Mouse (Mus musculus): ENCODE measurements around the gene Fras1.

Fras1 gene

DNA sequence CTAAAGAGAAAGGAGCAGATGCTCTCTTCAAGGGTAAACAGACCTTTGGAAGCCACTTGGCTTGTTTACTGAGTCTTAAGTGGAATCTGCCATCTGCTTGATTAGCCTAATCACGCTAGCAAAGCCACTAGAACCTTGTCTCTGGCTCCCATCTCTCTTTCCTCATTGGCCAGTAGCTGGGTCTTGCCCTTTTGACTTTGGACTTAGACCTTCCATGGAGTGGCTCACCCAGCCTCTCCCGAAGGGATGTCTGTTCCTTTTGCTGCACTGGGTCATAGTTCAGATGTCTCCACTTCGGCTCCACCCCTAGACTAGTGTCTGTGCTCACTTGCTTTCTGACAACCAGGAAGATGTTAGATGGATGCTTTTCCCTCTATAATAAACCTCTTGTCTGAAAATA lies 28.8 kb downstream of the Fras1 start:
- no peak for DNase-seq (ENCODE audit: low read depth, low spot score)

DNA sequence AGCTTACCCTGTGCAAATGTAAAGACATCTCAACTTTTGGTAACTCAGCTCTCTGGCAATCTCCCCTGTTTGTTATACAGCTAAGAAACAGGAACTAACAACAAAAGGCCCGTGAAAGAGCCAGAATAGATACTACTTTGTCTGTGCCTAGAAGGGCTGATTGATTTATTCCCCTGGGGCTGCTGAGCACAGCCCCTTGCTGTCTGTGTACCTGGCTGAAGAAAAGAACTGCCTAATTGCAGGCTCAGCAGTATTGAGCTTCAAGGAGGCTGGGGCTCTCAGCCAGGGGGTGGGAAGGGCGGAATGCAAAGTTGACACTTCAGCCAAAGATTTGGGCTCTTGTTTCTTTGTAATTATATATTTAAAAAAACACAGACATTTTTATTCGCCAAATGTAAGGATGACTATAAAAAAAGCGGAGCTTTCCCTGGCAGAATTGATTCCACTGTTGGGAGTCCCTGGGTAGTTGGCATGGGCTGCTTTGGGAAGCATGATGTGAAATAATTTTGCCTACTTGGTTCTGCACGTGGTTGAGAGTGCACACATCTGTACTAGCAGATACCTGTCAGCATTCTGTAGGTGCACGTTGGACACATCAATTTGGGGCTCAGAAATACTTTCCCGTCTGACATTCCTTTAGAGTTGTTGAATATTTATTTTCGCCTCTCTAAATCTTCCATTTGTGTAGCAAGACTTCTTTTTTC lies 31.5 kb downstream of the Fras1 start:
- DNase-seq (ENCODE audit: low read depth, low spot score) = no peak

- DNase-seq (ENCODE audit: low read depth, low spot score) = no peak
Observed at GRCm38 (mm10) chr5:96408291-96408690, 34.5 kb downstream of the Fras1 start.

- DNase-seq (ENCODE audit: low read depth, low spot score) = no peak
Observed at GRCm38 (mm10) chr5:96412754-96413394, 39.1 kb downstream of the Fras1 start.

DNA sequence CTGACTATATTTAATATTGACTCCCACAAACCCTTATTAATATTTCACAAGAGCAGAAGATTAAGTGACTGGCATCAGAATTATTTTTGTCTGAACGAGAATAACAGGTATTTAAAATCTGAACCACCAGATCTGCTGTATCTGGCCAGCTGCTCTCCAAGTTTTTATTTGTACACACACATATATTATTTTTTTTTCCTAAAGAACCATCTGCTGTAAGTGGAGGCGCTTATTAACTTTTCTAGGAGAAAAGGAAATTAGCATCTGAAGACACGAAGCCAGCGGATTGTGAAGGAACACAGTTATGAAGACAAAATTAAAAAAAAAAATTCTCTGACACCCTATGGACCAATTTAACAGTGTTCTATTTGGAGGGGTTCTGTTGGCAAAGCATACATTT lies 43.4 kb downstream of the Fras1 start:
- DNase-seq (ENCODE audit: low read depth, low spot score) = no peak

DNA sequence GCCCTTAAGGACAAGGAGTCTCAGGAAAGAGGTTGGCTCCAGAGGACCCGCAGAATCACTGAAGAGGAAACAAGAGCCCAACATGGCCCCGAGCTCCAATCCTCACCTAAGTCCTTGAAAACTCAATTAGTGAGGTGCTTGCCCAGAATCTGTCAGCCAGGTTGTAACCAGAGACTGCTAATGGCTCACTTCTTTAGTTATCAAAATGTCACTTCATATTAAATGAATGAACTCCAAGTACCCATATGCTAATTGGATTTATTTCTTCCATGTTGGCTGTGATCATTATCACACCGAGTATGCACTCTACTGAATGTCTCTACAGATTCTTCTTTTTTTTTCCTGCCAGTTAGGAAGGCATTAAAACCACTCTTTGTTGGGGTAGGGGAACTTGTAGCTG lies 47.8 kb downstream of the Fras1 start:
- DNase-seq (ENCODE audit: low read depth, low spot score) = no peak

DNA sequence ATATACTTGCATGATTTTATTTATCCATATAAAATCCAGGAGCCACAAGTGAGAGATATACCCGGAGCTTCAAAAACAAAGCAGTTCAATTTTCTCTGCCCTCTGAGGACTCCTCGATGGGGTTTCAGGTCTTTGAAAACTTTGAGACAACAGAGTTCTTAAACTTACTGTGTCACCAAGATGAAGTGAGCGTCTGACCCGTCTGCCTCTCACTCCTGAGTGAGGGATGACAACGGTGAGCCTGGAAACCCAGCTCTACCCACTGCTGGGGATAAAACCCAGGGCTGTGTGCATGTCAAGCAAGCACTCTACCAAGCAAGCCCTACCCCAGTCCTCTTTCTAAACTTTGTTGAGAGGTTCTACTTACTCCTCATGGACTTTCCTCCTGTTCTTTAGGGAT lies 49.0 kb downstream of the Fras1 start:
- no peak for DNase-seq (ENCODE audit: low read depth, low spot score)

DNA sequence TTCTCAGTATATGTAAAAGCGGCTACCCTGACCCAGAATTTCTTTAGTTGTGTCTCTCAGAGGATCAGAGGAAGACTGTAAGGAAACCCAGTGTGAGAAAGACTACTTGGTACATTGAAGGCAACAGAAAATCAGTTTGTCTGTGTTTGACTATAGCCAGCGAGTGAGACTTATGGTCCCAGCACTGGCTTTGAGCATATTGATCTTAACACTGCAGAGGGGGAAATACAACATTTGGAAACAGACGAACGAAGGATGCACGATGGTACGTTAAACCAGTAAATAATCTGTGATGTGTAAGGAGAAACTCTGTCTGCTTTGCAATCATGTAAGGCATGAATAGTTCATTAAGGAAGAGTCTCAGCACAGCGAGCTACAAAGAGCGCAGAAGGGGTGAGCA lies 51.6 kb downstream of the Fras1 start:
- DNase-seq (ENCODE audit: low read depth, low spot score) = no peak

GRCm38 (mm10) chr5:96429532-96430141 lies 55.9 kb downstream of the Fras1 start:
- DNase-seq (ENCODE audit: low read depth, low spot score) = no peak

DNA sequence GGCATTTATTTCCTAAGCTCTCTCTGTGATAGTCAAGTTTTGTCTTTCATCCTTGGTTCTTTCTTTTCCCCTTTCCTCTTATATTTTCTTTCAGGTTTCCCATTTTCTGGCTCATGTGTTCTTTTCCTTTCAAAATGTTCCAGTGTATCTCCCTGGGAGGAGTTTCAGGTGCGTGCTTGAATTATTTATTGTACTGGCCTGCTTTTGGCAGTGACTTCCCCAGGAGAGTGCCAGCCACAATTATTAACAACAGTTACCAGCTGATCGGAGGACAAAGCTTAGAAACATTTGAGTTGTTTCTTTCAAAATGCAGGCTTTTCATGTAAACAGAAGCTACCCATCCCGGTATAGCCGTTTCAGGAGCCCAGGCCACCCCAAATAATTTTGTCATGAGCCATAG lies 64.1 kb downstream of the Fras1 start:
- no peak for DNase-seq (ENCODE audit: low read depth, low spot score)

- no peak for DNase-seq (ENCODE audit: low read depth, low spot score)
Observed at GRCm38 (mm10) chr5:96439811-96440210, 66.1 kb downstream of the Fras1 start.

DNA sequence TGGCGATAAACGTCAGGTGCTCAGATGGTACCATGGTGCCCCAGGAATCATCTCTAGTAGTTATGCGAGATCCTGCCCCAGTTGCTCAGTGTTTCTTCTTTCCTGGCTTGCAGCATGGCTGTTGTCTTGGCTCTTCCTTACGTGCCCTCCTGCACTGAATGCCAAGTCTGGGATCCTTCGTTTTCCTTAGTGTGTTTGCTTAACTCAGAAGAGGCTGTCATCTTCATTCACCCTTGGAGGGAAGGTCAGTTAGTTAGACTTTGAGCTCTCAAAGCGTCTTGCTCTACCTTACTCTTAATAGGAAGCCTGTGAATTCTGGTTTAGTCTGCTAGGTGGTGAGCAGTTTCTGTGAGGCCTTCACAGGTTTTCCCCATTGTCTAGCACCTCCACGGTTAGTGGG lies 73.7 kb downstream of the Fras1 start:
- DNase-seq (ENCODE audit: low read depth, low spot score) = no peak

DNA sequence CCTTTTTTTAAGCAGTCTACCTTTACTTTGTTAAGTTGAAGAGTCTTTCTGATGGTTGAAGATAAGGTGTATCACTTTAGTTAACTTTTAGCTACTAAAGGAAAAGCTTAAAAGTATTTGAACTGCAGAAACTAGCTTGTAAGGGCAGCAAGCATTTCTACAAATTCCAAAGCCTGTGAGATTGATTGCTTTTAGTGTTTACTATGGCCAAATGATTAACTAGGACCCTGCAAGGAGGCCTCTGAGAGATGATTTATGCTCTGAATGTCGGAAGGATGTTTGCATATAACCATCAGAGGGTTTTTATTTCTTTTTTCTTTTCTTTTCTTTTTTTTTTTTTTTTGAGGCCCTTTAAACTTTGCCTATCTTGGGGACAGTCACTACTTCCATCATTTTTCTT lies 78.3 kb downstream of the Fras1 start:
- DNase-seq (ENCODE audit: low read depth, low spot score) = no peak

DNA sequence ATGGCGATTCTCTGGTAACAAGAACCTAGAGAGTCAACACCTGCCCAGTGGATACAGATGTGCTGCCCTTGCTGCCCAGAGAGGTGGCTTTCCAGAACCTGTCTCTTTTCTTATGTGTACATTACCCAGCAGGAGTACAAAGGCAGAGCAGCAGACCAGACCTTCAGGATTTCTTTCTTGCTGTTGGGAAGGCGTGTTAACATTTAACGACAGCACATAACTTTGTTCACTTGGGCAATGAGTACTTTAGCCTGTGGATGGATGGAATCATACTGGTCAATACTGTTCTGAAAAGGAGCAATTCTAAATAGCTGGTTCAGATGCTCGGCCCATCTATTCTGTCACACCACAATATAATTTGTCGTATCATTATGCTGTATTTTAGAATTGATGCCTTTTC lies 79.6 kb downstream of the Fras1 start:
- DNase-seq (ENCODE audit: low read depth, low spot score) = no peak

GRCm38 (mm10) chr5:96454422-96454821 lies 80.7 kb downstream of the Fras1 start:
- DNase-seq (ENCODE audit: low read depth, low spot score) = no peak

DNA sequence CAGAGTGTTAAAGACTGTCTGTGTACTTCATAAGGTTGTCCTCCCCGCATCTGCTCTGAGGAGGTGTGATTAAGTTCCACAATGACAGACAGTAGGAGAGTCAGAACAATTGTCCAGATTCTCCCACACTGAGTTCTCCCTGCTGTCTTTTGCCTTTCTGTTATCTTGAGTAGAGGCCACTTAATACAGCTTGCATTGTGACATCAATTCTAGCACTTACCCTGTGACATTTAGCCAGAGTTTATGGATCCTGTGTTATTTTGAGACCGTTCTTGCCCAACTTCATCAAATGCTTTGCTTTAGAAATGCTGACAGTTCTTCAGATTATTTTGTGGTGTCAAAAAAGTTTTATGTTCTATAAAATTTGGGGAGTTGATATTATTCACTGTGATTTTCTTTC lies 81.5 kb downstream of the Fras1 start:
- DNase-seq (ENCODE audit: low read depth, low spot score) = no peak

DNA sequence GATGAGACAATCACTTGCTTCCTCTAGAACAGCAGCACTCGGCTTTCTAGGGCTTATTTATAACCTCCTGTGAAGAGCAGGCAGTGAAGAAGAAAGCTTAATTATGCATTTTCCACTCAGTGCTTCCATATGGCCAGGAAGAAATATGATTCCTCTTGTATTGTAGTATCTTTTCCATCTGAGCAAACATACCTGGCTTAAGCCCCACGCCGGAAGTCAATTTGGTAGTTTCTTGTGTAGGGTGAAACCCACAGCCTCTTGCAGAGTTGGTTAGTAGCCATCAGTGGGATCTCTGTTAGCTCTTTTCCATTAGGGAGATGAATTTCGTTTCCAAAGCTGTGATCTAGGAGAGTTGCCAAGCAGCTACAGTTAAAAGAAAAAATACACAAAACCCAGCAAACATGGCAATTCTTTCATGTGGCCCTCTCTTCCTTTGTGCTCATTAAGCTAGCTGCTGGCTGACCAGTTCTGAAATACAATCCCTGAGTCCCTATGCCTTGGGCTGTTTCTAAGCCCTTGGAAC lies 83.7 kb downstream of the Fras1 start:
- DNase-seq (ENCODE audit: low read depth, low spot score) = no peak

- no peak for DNase-seq (ENCODE audit: low read depth, low spot score)
Observed at GRCm38 (mm10) chr5:96459605-96460004, 85.8 kb downstream of the Fras1 start.

- DNase-seq (ENCODE audit: low read depth, low spot score) = no peak
Observed at GRCm38 (mm10) chr5:96462197-96462596, 88.4 kb downstream of the Fras1 start.

DNA sequence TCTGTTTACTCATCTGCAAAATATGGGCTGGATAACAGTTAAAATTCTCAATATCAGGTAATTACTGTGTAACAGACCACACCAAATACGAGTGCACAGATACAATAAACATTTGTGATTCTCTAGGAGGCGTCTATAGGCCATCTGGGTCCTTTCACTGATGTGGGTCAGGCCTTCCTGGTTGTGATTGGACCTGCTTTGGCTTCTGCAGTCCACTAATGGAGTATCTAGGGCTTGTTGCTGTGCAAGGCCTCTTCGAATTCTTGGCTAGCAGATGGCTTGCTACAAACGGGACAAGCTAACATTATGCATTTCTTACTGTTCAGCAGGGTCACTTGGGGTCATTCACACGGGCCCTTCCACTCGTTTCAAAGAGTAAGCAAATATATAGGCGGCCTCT lies 92.7 kb downstream of the Fras1 start:
- DNase-seq (ENCODE audit: low read depth, low spot score) = no peak

DNA sequence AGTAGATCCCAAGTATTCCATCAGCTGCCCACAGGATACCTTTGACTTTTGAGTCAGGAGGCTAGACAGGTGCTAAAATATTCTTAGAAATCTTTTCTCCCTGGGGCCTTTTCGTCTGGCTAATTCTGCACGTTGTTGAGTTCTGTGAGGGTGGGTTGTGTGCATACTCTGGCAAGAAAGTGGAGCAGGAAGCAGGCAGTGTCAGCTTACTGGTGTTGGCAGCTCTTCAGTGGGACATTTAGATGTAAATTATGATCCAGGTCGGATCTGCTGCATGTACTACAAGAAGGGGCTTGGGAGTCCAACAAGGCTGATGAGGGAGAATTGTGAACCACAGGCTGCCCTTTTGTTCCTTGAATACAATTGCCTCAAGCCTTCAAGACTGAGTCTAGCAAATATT lies 98.2 kb downstream of the Fras1 start:
- DNase-seq (ENCODE audit: low read depth, low spot score) = no peak

DNA sequence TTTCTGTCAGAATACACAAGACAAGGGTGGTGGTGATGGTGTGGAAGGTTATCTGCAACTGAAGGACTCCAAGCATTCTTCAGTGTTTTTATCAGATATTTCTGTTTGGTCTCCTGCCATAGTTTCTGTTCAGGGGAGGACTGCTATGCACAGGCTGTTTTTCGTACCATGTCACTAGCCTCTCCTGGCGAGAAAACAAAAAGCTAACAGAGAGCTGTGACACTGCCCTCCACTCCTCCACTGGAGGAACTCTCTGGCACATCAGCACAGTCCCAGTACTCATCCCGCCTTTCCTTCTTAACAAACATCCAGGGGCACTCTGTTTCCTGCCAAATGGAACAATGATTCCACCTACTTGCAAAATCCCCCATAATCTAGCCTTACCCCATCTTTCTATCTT lies 101.7 kb downstream of the Fras1 start:
- DNase-seq (ENCODE audit: low read depth, low spot score) = no peak

- DNase-seq (ENCODE audit: low read depth, low spot score) = no peak
Observed at GRCm38 (mm10) chr5:96479003-96479402, 105.2 kb downstream of the Fras1 start.
